Mouse (Mus musculus) bone marrow, adult 2 months (tissue): ENCODE measurements around the gene Slc3a2. TPM values are rescaled to one million over a fixed set of nuclear protein-coding genes. Genes with fewer than 3 reads are reported as not detected.
A peak's percentile ranks its signal among the peaks of the same experiment; 100 is the strongest.

ENCODE experiments used
- H3K27ac ChIP-seq: fragments of 200-500 bp; 2 replicates; pipeline ENCODE4 v1.5.1; 2012; ENCODE audit warnings: low read depth, mild to moderate bottlenecking, control low read depth, inconsistent platforms, low read length; ENCODE audit not compliant: control insufficient read depth, poor library complexity, insufficient read depth
- H3K4me1 ChIP-seq: fragments of 200-500 bp; 2 replicates; pipeline ENCODE4 v1.6.1; 2011; ENCODE audit warnings: low read length; ENCODE audit not compliant: control insufficient read depth, insufficient read depth
- H3K4me3 ChIP-seq: fragments of 200-500 bp; replicated peaks from 2 replicates; pipeline ENCODE3; 2011; ENCODE audit warnings: mild to moderate bottlenecking, low read depth, low read length, control low read depth; ENCODE audit not compliant: control insufficient read depth
- CTCF ChIP-seq: fragments of 200-500 bp; IDR thresholded peaks from 2 replicates; pipeline ENCODE4 v1.5.1; 2011; ENCODE audit warnings: low read length, control low read depth; ENCODE audit not compliant: control insufficient read depth, insufficient read depth
- POLR2A ChIP-seq: fragments of 200-500 bp; IDR thresholded peaks from 2 replicates; pipeline ENCODE4 v1.6.1; 2011; ENCODE audit warnings: low read depth, mild to moderate bottlenecking, control low read depth, low read length, borderline replicate concordance; ENCODE audit not compliant: control insufficient read depth
- WGBS: fragments of 180-500 bp; shearing (Covaris S2); methylation state at CpG from one replicate; pipeline ENCODE4 v1.1.7; 2018; 5-methylcytosine and 5-hydroxymethylcytosine counted together
- polyA plus RNA-seq: library from polyadenylated mRNA; stranded (reverse); fragments of >200 nt; gene quantifications from 2 replicates; pipeline ENCODE4 v1.2.4, GENCODE M21; 2011; ENCODE audit warnings: low replicate concordance; ENCODE audit not compliant: missing spikeins, insufficient read depth, insufficient read length

Slc3a2 gene
- polyA plus RNA-seq, 1 experiment: 65.7 TPM

DNA sequence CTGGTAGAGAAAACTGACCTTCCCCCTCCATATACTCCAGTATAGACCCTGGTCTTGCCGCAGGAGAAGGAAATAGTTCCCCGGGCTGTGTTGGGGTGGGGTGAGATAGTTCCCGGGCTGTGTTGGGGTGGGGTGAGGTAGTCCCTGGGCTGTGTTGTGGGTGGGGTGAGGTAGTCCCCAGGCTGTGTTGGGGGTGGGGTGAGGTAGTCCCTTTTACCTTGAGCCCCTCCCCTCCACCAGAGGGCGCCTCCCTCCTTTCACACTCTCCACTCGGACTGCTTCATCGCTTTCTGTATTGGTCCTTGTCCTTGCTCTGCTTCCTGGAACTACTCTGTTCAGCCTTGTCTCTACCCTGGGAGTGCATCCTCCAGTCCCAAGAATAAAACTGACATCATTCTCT lies 27.8 kb downstream of the Slc3a2 start:
- no peak overlapping the region for H3K4me3 ChIP-seq
- no peak overlapping the region for H3K27ac ChIP-seq
- no peaks in the 10 kb centered on the region for H3K4me1 ChIP-seq
- WGBS: 32% methylated on average over 6 of the region's 6 CpGs
- TF ChIP-seq CTCF (peak; percentile 70), POLR2A (no peak)

- no peak for TF ChIP-seq CTCF
- TF ChIP-seq POLR2A: no peak
- Histone ChIP-seq H3K27ac (no peak overlapping the region), H3K4me3 (no peak overlapping the region), H3K4me1 (no peaks in the 10 kb centered on the region)
- 80% methylated on average over 5 of the region's 5 CpGs for WGBS
These were observed 30.4 kb downstream of the Slc3a2 start for GRCm38 (mm10) chr19:8692740-8693139.

- H3K27ac ChIP-seq: no peak overlapping the region
- no peak overlapping the region for H3K4me3 ChIP-seq
- TF ChIP-seq CTCF (no peak), POLR2A (no peak)
- 54% methylated on average over 9 of the region's 9 CpGs for WGBS
- H3K4me1 ChIP-seq: no peaks in the 10 kb centered on the region
These were observed 31.2 kb downstream of the Slc3a2 start for GRCm38 (mm10) chr19:8691871-8692539.

DNA sequence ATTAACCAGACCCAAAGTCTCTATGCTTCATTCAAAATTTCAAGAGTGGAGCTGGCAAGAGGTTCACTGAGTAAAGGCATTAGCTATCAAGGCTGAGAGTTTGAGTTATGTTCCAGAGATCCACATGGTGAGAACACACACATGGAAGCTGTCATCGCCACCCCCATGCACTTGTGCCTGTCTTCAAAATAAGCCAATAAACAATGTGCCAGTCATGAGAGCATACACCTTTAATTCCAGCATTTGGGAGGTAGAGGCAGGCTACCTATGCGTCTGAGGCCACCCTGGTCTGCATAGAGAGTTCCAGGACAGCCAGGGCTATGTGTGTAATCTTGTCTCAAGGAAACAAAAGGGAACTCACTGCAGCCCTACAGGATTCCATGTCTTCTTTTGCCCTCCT lies 39.5 kb downstream of the Slc3a2 start:
- TF ChIP-seq CTCF (no peak), POLR2A (no peak)
- WGBS: 80% methylated on average over 2 of the region's 2 CpGs
- no peaks in the 10 kb centered on the region; the same call in 1 of the 2 replicates for H3K4me1 ChIP-seq
- no peak overlapping the region for H3K27ac ChIP-seq
- H3K4me3 ChIP-seq: no peak overlapping the region

DNA sequence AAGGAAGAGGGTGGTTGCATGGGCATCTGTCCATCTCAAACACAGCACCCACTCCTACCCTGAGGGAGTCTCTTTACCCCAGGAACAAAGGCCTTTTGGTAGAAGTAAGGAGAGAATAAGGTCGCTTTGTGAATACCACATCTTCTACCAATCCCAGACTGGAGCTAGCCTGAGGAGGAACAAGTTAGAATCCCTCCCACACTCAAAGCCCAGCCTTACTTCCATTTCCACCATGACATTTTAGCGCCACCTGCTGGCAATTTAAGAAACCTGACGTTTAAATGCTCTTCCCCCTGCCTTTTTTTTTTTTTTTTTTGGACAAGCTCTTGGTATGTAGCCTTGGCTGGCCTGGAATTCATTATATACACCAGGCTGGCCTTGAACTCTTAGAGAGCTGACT lies 40.2 kb downstream of the Slc3a2 start:
- Histone ChIP-seq H3K4me1 (no peaks in the 10 kb centered on the region; the same call in 1 of the 2 replicates), H3K4me3 (no peak overlapping the region), H3K27ac (no peak overlapping the region)
- TF ChIP-seq CTCF (peak; percentile 25; the same call in 1 of the 2 replicates), POLR2A (no peak)
- WGBS: 0% methylated on average over 3 of the region's 3 CpGs

DNA sequence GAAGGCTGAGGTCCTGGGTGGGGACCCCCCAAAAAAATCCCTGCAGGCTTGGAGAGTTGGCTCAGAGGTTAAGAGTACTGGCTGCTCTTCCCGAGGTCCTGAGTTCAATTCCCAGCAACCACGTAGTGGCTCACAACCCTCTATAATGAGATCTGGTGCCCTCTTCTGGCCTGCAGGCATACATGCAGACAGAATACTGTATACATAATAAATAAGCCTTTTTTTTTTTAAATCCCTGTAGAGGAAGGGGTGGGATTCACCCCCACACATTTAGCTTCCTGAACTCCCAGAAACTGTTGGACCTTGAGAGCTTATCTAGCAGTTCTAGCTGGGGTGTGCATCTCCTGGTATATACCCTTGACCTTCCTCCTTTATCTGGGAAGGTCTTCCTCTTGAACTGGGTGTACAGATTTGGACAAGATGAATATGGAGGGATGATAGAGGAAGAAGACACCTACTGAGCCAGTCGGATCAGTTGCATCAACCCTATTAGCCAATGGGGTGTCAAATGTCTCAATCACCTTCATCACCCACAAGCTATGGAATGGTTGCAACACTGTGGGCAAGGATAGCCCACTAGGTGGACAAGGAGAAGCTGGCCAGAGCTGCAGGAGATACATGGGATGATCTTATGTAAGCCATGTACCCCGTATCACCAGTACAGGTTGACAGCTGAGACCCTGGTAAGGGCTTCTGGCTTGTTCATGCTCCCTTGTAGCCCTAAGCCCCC lies 41.4 kb downstream of the Slc3a2 start:
- WGBS: 58% methylated on average over 4 of the region's 4 CpGs
- no peak for TF ChIP-seq POLR2A
- no peak for TF ChIP-seq CTCF
- Histone ChIP-seq H3K4me1 (no peaks in the 10 kb centered on the region; the same call in 1 of the 2 replicates), H3K4me3 (no peak overlapping the region), H3K27ac (no peak overlapping the region)

DNA sequence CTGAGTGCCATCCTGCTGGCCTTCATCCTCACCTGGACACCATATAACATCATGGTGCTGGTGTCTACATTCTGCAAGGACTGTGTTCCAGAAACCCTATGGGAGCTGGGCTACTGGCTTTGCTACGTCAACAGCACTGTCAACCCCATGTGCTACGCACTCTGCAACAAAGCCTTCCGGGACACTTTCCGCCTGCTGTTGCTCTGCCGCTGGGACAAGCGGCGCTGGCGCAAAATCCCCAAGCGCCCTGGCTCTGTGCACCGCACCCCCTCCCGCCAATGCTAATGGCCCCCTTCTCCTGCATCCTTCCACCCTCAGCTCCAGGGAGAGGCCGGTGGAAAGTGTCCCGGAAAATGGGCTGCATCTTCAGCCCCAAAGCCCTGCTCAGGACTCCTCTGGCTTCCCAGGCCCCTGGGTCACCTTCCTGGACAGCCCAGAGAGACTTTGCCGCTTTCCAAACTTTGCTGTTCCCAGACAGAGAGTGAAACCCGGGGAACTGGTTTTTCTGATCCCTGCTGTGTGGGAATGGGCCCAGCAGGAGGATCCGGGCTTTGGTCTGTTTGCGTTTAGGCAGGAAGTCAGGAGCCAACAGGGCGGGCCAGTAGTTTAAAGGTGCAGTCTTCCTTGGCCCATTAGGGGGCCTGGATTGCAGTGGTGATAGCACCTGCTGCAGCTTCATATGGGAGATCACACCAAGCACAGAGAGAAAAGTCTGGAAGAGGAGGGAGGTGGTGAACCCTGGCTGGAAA lies 44.0 kb downstream of the Slc3a2 start:
- no peak for TF ChIP-seq POLR2A
- TF ChIP-seq CTCF: no peak
- Histone ChIP-seq H3K4me1 (no peaks in the 10 kb centered on the region; the same call in 1 of the 2 replicates), H3K27ac (no peak overlapping the region), H3K4me3 (no peak overlapping the region)
- WGBS: 86% methylated on average over 18 of the region's 18 CpGs
